Mouse (Mus musculus) neural tube, embryonic 14.5 days (tissue): ENCODE results near the gene Pigk. TPM values are rescaled to one million over a fixed set of nuclear protein-coding genes. Genes with fewer than 3 reads are reported as not detected.

Experiments used
- ATAC-seq: fragments of 200-750 bp; cut with Nextera tagmentation; 2 replicates; pipeline ENCODE4 v1.8.0; 2017; ENCODE audit warnings: low read depth, mild to moderate bottlenecking, moderate TSS enrichment, moderate library complexity
- H3K27ac ChIP-seq: fragments of 300-500 bp; sonication (generic); 2 replicates; pipeline ENCODE4 v1.5.1; 2014; ENCODE audit warnings: low read depth, mild to moderate bottlenecking, control low read depth, low read length, moderate library complexity, mixed read lengths
- H3K27me3 ChIP-seq: fragments of 300-500 bp; sonication (generic); 2 replicates; pipeline ENCODE4 v1.6.1; 2014; ENCODE audit warnings: low read length; ENCODE audit not compliant: control insufficient read depth, insufficient read depth
- H3K36me3 ChIP-seq: fragments of 300-500 bp; sonication (generic); 2 replicates; pipeline ENCODE4 v1.6.1; 2014; ENCODE audit warnings: low read length, mixed read lengths; ENCODE audit not compliant: control insufficient read depth, insufficient read depth
- H3K4me1 ChIP-seq: fragments of 300-500 bp; sonication (generic); 2 replicates; pipeline ENCODE4 v1.6.1; 2014; ENCODE audit warnings: low read length; ENCODE audit not compliant: control insufficient read depth, insufficient read depth
- H3K4me2 ChIP-seq: fragments of 300-500 bp; sonication (generic); 2 replicates; pipeline ENCODE4 v1.6.1; 2014; ENCODE audit warnings: mild to moderate bottlenecking, low read depth, low read length, control low read depth
- H3K4me3 ChIP-seq: fragments of 300-500 bp; sonication (generic); 2 replicates; pipeline ENCODE4 v1.5.1; 2014; ENCODE audit warnings: low read depth, low read length, control low read depth, mixed read lengths
- H3K9ac ChIP-seq: fragments of 300-500 bp; sonication (generic); replicated peaks from 2 replicates; pipeline ENCODE4 v1.6.1; 2014; ENCODE audit warnings: low read depth, mild to moderate bottlenecking, control low read depth, low read length, mixed read lengths
- H3K9me3 ChIP-seq: fragments of 300-500 bp; sonication (generic); 2 replicates; pipeline ENCODE4 v1.6.1; 2016; ENCODE audit warnings: low read length; ENCODE audit not compliant: control insufficient read depth
- WGBS: fragments of 180-500 bp; shearing (Covaris S2); extraction: QIAGEN DNeasy Blood & Tissue Kit; methylation state at CpG from one replicate; pipeline ENCODE4 v1.1.7; 2014; 5-methylcytosine and 5-hydroxymethylcytosine counted together
- polyA plus RNA-seq: library from polyadenylated mRNA; unstranded; fragments of >200 nt; fragmentation: Nextera tagmentation; extraction: Ambion mirVana; gene quantifications from 2 replicates; pipeline ENCODE4 v1.2.1, GENCODE M21; 2014

Pigk gene
- polyA plus RNA-seq, 1 experiment from 2014 or later = 50.3 TPM

GRCm38 (mm10) chr3:152756896-152757295 lies 43.0 kb downstream of the Pigk start:
- no peaks in the 10 kb centered on the region for H3K27me3 ChIP-seq
- H3K4me1 ChIP-seq = peaks cover 13% of the 10 kb centered on the region
- no peak overlapping the region for H3K4me3 ChIP-seq
- H3K27ac ChIP-seq = no peak overlapping the region
- H3K9me3 ChIP-seq = no peaks in the 10 kb centered on the region
- H3K4me2 ChIP-seq = no peak overlapping the region
- H3K36me3 ChIP-seq = no peaks in the 10 kb centered on the region
- no peak overlapping the region; the same call in 1 of the 2 replicates for H3K9ac ChIP-seq
- WGBS = 35% methylated on average over 2 of the region's 2 CpGs
- no peak for ATAC-seq

GRCm38 (mm10) chr3:152757464-152758393 lies 43.8 kb downstream of the Pigk start:
- WGBS = 80% methylated on average over 12 of the region's 12 CpGs
- no peak overlapping the region for H3K4me2 ChIP-seq
- H3K27ac ChIP-seq = no peak overlapping the region
- no peak for ATAC-seq
- no peak overlapping the region for H3K4me3 ChIP-seq
- peaks cover 13% of the 10 kb centered on the region for H3K4me1 ChIP-seq
- no peak overlapping the region for H3K9ac ChIP-seq
- H3K27me3 ChIP-seq = no peaks in the 10 kb centered on the region
- H3K9me3 ChIP-seq = no peaks in the 10 kb centered on the region
- H3K36me3 ChIP-seq = no peaks in the 10 kb centered on the region

- Histone ChIP-seq H3K4me3 (no peak overlapping the region), H3K9ac (no peak overlapping the region), H3K27me3 (no peaks in the 10 kb centered on the region), H3K4me1 (peaks cover 13% of the 10 kb centered on the region), H3K4me2 (no peak overlapping the region), H3K36me3 (no peaks in the 10 kb centered on the region), H3K9me3 (no peaks in the 10 kb centered on the region), H3K27ac (no peak overlapping the region)
- ATAC-seq = no peak
- WGBS = 60% methylated on average over 15 of the region's 15 CpGs
Measured at GRCm38 (mm10) chr3:152758500-152759032, 44.7 kb downstream of the Pigk start.

- WGBS = 30% methylated on average over 7 of the region's 7 CpGs
- H3K9ac ChIP-seq = no peak overlapping the region
- no peak overlapping the region for H3K27ac ChIP-seq
- no peaks in the 10 kb centered on the region for H3K27me3 ChIP-seq
- no peak for ATAC-seq
- no peaks in the 10 kb centered on the region for H3K9me3 ChIP-seq
- H3K4me1 ChIP-seq = peaks cover 13% of the 10 kb centered on the region
- no peak overlapping the region for H3K4me3 ChIP-seq
- H3K4me2 ChIP-seq = no peak overlapping the region
- H3K36me3 ChIP-seq = no peaks in the 10 kb centered on the region
Measured at GRCm38 (mm10) chr3:152761116-152761515, 47.2 kb downstream of the Pigk start.

- no peaks in the 10 kb centered on the region for H3K36me3 ChIP-seq
- no peak overlapping the region for H3K9ac ChIP-seq
- peaks cover 13% of the 10 kb centered on the region for H3K4me1 ChIP-seq
- no peak for ATAC-seq
- 79% methylated on average over 8 of the region's 8 CpGs for WGBS
- no peak overlapping the region for H3K4me3 ChIP-seq
- no peak overlapping the region for H3K4me2 ChIP-seq
- H3K27ac ChIP-seq = no peak overlapping the region
- H3K27me3 ChIP-seq = no peaks in the 10 kb centered on the region
- H3K9me3 ChIP-seq = no peaks in the 10 kb centered on the region
Measured at GRCm38 (mm10) chr3:152761661-152762060, 47.8 kb downstream of the Pigk start.

- Histone ChIP-seq H3K27ac (no peak overlapping the region), H3K36me3 (no peaks in the 10 kb centered on the region), H3K4me1 (peaks cover 12% of the 10 kb centered on the region), H3K9me3 (no peaks in the 10 kb centered on the region), H3K4me2 (no peak overlapping the region), H3K9ac (no peak overlapping the region), H3K27me3 (no peaks in the 10 kb centered on the region), H3K4me3 (no peak overlapping the region)
- ATAC-seq = no peak
- WGBS = 94% methylated on average over 8 of the region's 8 CpGs
Measured at GRCm38 (mm10) chr3:152762302-152762701, 48.4 kb downstream of the Pigk start.

GRCm38 (mm10) chr3:152763139-152763882 lies 49.4 kb downstream of the Pigk start:
- Histone ChIP-seq H3K4me3 (no peak overlapping the region), H3K27ac (no peak overlapping the region), H3K27me3 (no peaks in the 10 kb centered on the region), H3K9me3 (no peaks in the 10 kb centered on the region), H3K4me1 (peaks cover 6% of the 10 kb centered on the region; the same call in 1 of the 2 replicates), H3K36me3 (no peaks in the 10 kb centered on the region), H3K9ac (no peak overlapping the region), H3K4me2 (peak overlapping the region; percentile 8; the same call in 1 of the 2 replicates)
- ATAC-seq = peak; percentile 31; the same call in 1 of the 2 replicates
- WGBS = 45% methylated on average over 26 of the region's 26 CpGs

- WGBS = 80% methylated on average over 8 of the region's 8 CpGs
- Histone ChIP-seq H3K27ac (no peak overlapping the region), H3K36me3 (no peaks in the 10 kb centered on the region), H3K4me3 (no peak overlapping the region), H3K4me1 (no peaks in the 10 kb centered on the region), H3K9ac (no peak overlapping the region), H3K4me2 (no peak overlapping the region), H3K27me3 (no peaks in the 10 kb centered on the region), H3K9me3 (no peaks in the 10 kb centered on the region)
- ATAC-seq = no peak
Measured at GRCm38 (mm10) chr3:152764516-152765312, 50.8 kb downstream of the Pigk start.
